Comparison of ENCODE assay signal across 30 mouse cellular contexts in genomic region chr11:51130151-51130550, GRCm38 (mm10).
"Had no signal": no experiment of that assay in that cellular context is flagged by ENCODE, and none has a peak within 500 bp of the region (broad histone marks: within the 10 kb centered on the region; RNA-seq: fewer than 3 reads in every experiment).

No protein-coding gene starts in this region.

- DNase-seq: heart, postnatal 10 days; heart, postnatal 14 days; heart, postnatal 36 days; heart, postnatal 4 days; kidney, adult 11 months; kidney, adult 18-20 months; kidney, adult 2 months; kidney, adult 8-10 months; kidney, adult 9 months; kidney, postnatal 10 days; kidney, postnatal 14 days; kidney, postnatal 25 days; kidney, postnatal 36 days; kidney, postnatal 4 days; layer of hippocampus, adult 9-11 months; layer of hippocampus, postnatal 36 days had no signal

- H3K9me3 ChIP-seq: heart, embryonic 15.5 days; hindbrain, embryonic 15.5 days; intestine, embryonic 15.5 days had no signal

- H3K4me3 ChIP-seq: heart, embryonic 12.5 days; heart, embryonic 13.5 days; heart, embryonic 15.5 days; hindbrain, embryonic 10.5 days; hindbrain, embryonic 12.5 days; hindbrain, embryonic 13.5 days; hindbrain, embryonic 15.5 days; intestine, embryonic 15.5 days; kidney, embryonic 15.5 days; layer of hippocampus, adult 2 months; left cerebral cortex, adult 2 months had no signal

- H3K27me3 ChIP-seq: heart, embryonic 12.5 days; heart, embryonic 13.5 days; heart, embryonic 15.5 days; hindbrain, embryonic 12.5 days; hindbrain, embryonic 13.5 days; hindbrain, embryonic 15.5 days; intestine, embryonic 15.5 days; kidney, embryonic 15.5 days had no signal

- H3K27ac ChIP-seq: heart, embryonic 13.5 days; heart, embryonic 15.5 days; hindbrain, embryonic 10.5 days; hindbrain, embryonic 12.5 days; hindbrain, embryonic 13.5 days; hindbrain, embryonic 14.5 days; hindbrain, embryonic 15.5 days; hindbrain, postnatal 0 days; intestine, embryonic 15.5 days; kidney, embryonic 15.5 days; kidney, postnatal 0 days; layer of hippocampus, adult 2 months; left cerebral cortex, adult 2 months had no signal

- H3K36me3 ChIP-seq: heart, embryonic 12.5 days; heart, embryonic 13.5 days; heart, embryonic 15.5 days; hindbrain, embryonic 10.5 days; hindbrain, embryonic 12.5 days; hindbrain, embryonic 13.5 days; hindbrain, embryonic 15.5 days; intestine, embryonic 15.5 days; kidney, embryonic 15.5 days had no signal

- H3K4me1 ChIP-seq: heart, embryonic 12.5 days; heart, embryonic 13.5 days; heart, embryonic 15.5 days; hindbrain, embryonic 10.5 days; hindbrain, embryonic 12.5 days; hindbrain, embryonic 13.5 days; hindbrain, embryonic 15.5 days; intestine, embryonic 15.5 days; kidney, embryonic 15.5 days had no signal
